Mouse (Mus musculus) embryonic fibroblast, embryonic 13.5 days (primary cell): Measurements from ENCODE around the gene Sh3bp1. TPM values are rescaled to one million over a fixed set of nuclear protein-coding genes. Genes with fewer than 3 reads are reported as not detected.

Experiments used
- H3K27ac ChIP-seq: 2 replicates; pipeline ENCODE4 v1.5.1; 2012; ENCODE audit warnings: low read length, control low read depth, inconsistent platforms; ENCODE audit not compliant: insufficient read depth
- H3K4me1 ChIP-seq: 2 replicates; pipeline ENCODE4 v1.6.1; 2011; ENCODE audit warnings: low read length; ENCODE audit not compliant: control insufficient read depth, insufficient read depth
- H3K4me3 ChIP-seq: 2 replicates; pipeline ENCODE4 v1.5.1; 2011; ENCODE audit warnings: mild to moderate bottlenecking, control low read depth, low read length; ENCODE audit not compliant: insufficient read depth
- CTCF ChIP-seq: IDR thresholded peaks from 2 replicates; pipeline ENCODE4 v1.5.1; 2011; ENCODE audit warnings: mild to moderate bottlenecking, control low read depth, low read length, moderate library complexity, borderline replicate concordance; ENCODE audit not compliant: insufficient read depth
- POLR2A ChIP-seq: IDR thresholded peaks from 2 replicates; pipeline ENCODE4 v1.6.1; 2011; ENCODE audit warnings: low read depth, mild to moderate bottlenecking, control low read depth, low read length, moderate library complexity
- polyA plus RNA-seq: library from polyadenylated mRNA; stranded (reverse); fragments of >200 nt; gene quantifications from 2 replicates; pipeline ENCODE4 v1.2.4, GENCODE M21; 2011; ENCODE audit warnings: low read depth; ENCODE audit not compliant: missing spikeins, insufficient read length

Sh3bp1 gene
- polyA plus RNA-seq, 1 experiment: 44.1 TPM

DNA sequence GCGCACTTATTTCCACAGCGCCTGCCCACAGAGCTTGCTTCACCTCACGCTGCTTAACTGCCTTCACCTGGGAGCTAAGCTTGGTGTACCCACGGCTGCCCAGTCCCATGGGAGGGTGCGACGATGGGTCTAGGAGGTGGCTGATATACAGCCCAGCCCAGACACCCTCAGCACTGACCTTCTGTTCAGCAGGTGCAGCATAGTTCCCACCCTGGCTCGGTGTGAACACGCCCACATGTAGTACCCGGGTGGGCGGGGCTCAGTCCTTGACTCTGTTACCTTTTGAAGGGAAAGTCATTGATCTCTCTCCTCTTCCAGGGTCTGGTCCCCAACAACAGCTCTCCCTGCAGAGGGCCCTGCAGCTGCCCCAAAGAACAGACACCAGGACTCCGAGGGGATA is 60.0 kb downstream of the Sh3bp1 start:
- Histone ChIP-seq H3K4me1 (peaks cover 7% of the 10 kb centered on the region; the same call in 1 of the 2 replicates), H3K4me3 (no peak overlapping the region), H3K27ac (no peak overlapping the region)
- no peak for TF ChIP-seq POLR2A
- TF ChIP-seq CTCF: no peak

GRCm38 (mm10) chr15:78960088-78960487 is 60.5 kb downstream of the Sh3bp1 start:
- no peak overlapping the region for H3K27ac ChIP-seq
- H3K4me3 ChIP-seq: no peak overlapping the region
- peaks cover 7% of the 10 kb centered on the region; the same call in 1 of the 2 replicates for H3K4me1 ChIP-seq
- TF ChIP-seq CTCF: no peak
- TF ChIP-seq POLR2A: no peak

Other genes starting within 250 kb of the Sh3bp1 start
- not detected in 2 replicates for gene Elfn2, start 181.0 kb upstream of the Sh3bp1 start, polyA plus RNA-seq
- not detected in 2 replicates for gene Mfng, start 126.3 kb upstream of the Sh3bp1 start, polyA plus RNA-seq
- gene Card10, start 96.7 kb upstream of the Sh3bp1 start, polyA plus RNA-seq: 5.9 and 6.4 TPM in 2 replicates
- gene Cdc42ep1, start 57.1 kb upstream of the Sh3bp1 start, polyA plus RNA-seq: 26.1 and 30.9 TPM in 2 replicates
- not detected in 2 replicates for gene Lgals2, start 44.2 kb upstream of the Sh3bp1 start, polyA plus RNA-seq
- gene Gga1, start 22.6 kb upstream of the Sh3bp1 start, polyA plus RNA-seq: 33.1 and 33.2 TPM in 2 replicates
- 0.61 TPM in 1 of 2 replicates, not detected in the other for gene Gm49510, start 101 bp upstream of the Sh3bp1 start, polyA plus RNA-seq
- 3.0 and 4.2 TPM in 2 replicates for gene Pdxp, start 14.2 kb downstream of the Sh3bp1 start, polyA plus RNA-seq
- 4,027 and 4,662 TPM in 2 replicates for gene Lgals1, start 27.0 kb downstream of the Sh3bp1 start, polyA plus RNA-seq
- gene Nol12, start 35.2 kb downstream of the Sh3bp1 start, polyA plus RNA-seq: 46.6 and 55.4 TPM in 2 replicates
- 34.2 and 45.6 TPM in 2 replicates for gene Triobp, start 48.0 kb downstream of the Sh3bp1 start, polyA plus RNA-seq
- 107 and 206 TPM in 2 replicates for gene H1f0, start 128.7 kb downstream of the Sh3bp1 start, polyA plus RNA-seq
- gene Galr3, start 142.1 kb downstream of the Sh3bp1 start, polyA plus RNA-seq: not detected in 2 replicates
- 10.4 and 13.8 TPM in 2 replicates for gene Ankrd54, start 163.1 kb downstream of the Sh3bp1 start, polyA plus RNA-seq
- gene Eif3l, start 175.4 kb downstream of the Sh3bp1 start, polyA plus RNA-seq: 247 and 268 TPM in 2 replicates
- 17.0 and 27.4 TPM in 2 replicates for gene Micall1, start 209.1 kb downstream of the Sh3bp1 start, polyA plus RNA-seq
- 82.7 and 96.6 TPM in 2 replicates for gene Polr2f, start 241.2 kb downstream of the Sh3bp1 start, polyA plus RNA-seq
- 1.7 and 2.2 TPM in 2 replicates for gene 1700088E04Rik, start 241.5 kb downstream of the Sh3bp1 start, polyA plus RNA-seq